Mouse (Mus musculus) cerebellum, adult 9-10 months (tissue): ENCODE measurements around the gene Pabpc4.

Experiments used
- DNase-seq: peaks from one replicate; pipeline ENCODE4 v3.0.0; 2022

Pabpc4 gene

DNA sequence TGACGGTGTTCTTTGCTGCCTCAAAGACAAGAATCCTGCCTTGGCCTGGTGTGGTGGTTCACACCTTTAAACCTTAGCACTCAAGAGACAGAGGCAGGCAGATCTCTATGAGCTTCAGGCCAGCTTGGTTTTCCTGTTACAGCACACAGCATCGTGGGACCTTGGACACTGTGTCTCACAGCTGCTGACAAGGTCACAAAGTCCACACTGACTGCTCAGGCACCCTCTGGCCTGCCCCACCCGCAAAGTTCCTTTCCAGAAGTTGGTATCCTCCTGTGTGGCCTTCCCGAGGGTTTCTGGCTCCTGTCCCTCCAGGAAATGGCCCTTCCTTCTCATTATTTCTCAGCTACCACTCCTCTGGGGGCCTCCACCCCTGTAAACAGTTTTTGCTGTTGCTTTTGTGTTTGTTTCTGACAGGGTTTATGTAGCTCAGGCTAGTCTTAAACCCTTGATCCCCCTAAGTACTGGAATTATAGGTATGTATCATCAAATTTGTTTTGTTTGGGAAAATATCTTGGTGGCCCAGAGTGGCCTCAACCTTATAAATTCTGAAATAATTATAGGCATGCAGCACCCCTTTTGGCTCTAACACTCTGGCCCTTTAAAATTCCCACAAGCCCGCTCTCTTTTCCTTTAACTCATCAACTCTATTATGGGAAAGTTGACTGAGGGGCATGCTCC is at the start of gene Pabpc4:
Pabpc4 (plus strand) TSS at position 631 of the 681 bp plus-strand sequence.
- no peak for DNase-seq

DNA sequence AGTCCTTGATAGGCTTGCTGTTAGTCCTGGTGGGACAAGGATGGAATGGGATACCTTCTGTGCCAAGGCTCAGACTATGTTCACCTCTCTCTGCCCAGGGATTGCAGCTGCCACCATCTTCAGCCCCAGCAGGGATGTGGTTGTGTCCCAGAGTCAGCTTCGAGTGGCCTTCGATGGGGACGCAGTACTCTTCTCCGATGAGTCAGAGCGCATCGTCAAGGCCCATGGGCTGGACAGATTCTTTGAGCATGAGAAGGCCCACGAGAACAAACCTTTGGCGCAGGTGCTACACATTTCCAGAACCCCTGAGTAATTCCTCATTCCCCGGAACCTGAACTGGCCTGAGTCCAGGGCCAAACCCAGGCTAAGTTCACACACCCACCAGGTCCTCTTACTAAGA is 48.2 kb upstream of the Pabpc4 start:
- DNase-seq = no peak

DNA sequence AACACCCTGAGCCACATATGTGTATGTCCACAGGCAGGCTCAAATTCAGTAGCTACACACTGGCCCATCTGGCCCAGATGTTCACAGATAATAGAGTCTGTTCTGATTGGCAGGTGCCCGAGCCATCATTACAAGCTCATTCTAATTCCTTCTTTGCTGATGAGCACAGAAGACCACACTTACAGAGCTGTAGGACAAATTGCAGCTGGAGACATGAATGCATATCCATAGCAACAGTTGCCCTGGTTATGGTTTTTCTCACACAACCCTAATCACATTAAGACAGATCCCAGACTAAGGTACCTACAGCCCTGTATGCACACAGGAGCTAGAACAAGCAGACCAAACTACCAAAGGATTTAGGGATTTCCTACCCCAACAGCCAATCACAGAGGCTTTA is 46.8 kb upstream of the Pabpc4 start:
- no peak for DNase-seq

- peak; percentile 55 for DNase-seq
Measured at GRCm38 (mm10) chr4:123216782-123217181, 45.4 kb upstream of the Pabpc4 start.

- peak; percentile 70 for DNase-seq
Measured at GRCm38 (mm10) chr4:123219720-123220357, 42.3 kb upstream of the Pabpc4 start.

GRCm38 (mm10) chr4:123220637-123221036 is 41.5 kb upstream of the Pabpc4 start:
- no peak for DNase-seq

DNA sequence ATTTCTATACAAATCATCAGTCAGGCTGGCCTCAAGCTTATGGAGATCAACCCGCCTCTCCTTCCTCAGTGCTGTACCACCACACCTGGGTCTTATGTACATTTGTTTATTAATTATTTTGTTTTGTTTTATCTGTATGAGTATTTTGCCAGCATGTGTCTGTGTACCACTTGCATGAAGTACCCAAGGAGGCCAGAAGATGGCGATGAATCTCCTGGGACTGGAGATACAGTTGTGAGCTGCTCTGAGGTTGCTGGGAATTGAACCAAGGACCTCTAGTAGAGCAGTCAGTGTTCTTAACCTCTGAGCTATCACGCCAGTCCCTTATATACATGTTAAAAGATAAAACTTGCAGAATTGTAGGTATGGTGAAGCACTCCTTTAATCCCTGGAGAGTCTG is 38.8 kb upstream of the Pabpc4 start:
- no peak for DNase-seq

DNA sequence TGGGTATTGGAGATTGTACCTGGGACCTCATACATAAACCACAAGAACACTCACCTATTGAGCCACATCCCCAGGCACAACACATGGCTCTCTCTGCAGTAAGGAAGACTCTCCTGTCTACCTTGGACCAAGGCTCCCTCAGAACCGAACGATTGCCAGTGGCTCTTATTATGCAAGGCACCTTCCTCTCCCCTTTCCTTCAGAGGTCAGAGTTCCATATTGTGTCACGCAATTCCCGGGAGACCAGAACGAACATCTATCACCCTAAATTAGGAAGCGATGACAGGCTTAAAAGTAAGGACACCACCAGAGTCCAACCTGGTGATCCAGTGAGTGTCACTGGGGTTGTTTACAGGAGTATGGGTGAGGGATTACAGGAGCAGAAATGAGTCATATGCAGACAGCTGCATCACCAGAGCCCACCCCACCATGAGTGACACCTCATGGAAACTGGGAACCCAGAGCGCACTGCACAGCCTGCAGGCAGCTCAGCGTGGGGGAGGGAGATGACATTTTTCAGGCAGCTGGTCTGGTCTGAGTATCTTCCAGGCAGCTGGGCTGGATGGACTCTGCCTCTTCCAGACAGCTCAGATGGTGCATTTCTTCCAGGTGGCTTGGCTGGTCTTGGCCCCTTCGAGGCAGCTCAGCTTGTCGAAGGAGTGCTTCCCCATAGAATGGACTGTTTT is 36.3 kb upstream of the Pabpc4 start:
- no peak for DNase-seq

GRCm38 (mm10) chr4:123227707-123228106 is 34.4 kb upstream of the Pabpc4 start:
- no peak for DNase-seq

- DNase-seq = no peak
Measured at GRCm38 (mm10) chr4:123228270-123228669, 33.9 kb upstream of the Pabpc4 start.

DNA sequence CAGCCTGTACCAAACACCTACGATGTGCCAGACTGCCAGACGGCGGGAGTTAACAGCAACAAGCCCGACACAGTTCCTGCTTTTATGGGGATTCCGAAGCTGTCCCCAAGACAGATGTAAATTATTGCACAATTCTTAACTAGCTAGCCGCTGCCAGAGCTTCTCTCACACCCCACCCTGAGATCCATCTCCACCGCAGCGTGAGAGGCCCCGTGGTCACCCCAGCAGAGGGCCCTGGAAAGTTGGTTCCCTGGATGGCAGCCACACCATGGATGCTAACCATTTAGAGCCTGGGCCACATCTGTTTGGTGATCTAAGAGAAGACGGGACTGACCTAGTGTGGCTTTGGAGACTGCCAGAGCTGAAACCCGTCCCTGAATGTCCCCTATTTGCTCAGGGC is 33.0 kb upstream of the Pabpc4 start:
- DNase-seq = no peak

DNA sequence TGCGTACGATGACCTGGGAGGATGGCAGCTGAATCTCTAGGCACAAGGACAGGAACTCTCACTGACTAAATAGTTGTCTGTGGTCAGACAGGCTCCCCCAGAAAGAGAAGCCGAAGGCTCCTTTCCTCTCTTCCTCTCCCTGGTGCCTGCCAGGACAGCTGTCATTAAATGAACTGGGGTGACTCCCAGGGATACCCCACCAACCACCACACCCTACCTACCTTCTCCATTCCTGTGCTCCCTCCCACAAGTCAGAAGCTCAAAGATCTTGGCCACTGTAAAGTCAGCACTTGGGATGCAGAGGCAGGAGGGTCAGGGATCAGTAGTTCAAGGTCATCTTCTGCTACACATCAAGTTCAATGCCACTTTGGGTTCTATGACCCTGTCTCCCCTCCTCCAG is 29.3 kb upstream of the Pabpc4 start:
- DNase-seq = no peak

DNA sequence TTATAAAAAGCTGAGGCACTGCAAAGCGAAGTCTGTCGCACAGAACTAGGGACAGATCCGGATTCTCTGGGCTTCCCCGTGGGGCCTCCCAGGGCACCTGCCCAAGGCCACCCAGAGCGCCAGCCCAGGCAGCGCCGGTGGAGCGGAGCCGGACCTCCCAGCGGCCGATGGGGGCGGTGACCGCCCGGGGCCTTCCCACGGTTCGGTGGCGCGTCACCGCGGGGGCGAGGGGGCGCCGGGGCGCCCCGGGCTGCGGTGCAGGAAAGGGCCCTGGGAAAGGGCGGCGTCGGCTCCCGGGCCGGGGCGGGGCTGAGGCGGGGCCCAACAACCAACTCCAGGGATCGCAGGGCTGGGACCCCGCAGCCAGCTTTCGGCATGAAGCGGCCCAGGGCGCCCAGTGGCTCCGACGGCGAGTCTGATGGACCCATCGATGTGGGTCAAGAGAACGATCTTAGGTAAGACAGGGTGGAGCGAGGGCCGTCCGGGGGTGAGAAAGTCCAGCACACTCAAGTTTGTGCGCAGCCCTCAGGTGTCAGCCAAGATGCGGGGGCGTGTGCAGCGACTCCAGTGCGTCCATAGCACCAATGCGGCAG is 28.6 kb upstream of the Pabpc4 start, which contains the start of gene Heyl:
Heyl (plus strand) TSS at position 65 of the 593 bp plus-strand sequence.
- DNase-seq = no peak

DNA sequence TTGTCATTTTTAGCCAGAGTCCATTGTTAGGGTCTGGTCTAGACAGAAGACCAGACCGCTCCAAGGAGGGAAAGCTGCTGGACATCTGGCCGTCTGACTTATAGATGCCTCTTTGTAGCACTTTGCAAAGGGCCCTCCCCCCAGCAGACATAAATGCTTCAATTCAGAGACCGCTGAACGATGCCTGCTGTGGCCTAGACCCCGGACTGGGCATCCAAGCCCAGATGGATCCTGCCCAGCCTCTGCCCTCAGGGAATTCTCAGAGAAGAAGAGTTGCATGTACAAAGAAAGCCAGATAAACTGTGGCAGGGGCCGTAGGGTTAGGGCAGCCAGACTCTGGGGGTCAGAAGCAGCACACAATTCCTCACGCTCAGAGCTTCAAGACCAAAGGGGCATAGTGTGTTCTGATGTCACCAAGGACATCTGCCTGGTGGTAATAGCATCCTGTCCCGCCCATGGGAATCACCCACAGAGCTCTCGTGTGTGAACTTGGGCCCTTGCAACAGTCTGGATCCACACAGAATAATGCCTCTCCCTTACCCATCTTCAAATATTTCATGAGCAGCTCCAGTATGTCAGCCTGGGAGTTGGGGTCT is 26.2 kb upstream of the Pabpc4 start:
- DNase-seq = no peak

- DNase-seq = no peak
Measured at GRCm38 (mm10) chr4:123236431-123237031, 25.6 kb upstream of the Pabpc4 start.

- no peak for DNase-seq
Measured at GRCm38 (mm10) chr4:123237386-123238266, 24.5 kb upstream of the Pabpc4 start.

DNA sequence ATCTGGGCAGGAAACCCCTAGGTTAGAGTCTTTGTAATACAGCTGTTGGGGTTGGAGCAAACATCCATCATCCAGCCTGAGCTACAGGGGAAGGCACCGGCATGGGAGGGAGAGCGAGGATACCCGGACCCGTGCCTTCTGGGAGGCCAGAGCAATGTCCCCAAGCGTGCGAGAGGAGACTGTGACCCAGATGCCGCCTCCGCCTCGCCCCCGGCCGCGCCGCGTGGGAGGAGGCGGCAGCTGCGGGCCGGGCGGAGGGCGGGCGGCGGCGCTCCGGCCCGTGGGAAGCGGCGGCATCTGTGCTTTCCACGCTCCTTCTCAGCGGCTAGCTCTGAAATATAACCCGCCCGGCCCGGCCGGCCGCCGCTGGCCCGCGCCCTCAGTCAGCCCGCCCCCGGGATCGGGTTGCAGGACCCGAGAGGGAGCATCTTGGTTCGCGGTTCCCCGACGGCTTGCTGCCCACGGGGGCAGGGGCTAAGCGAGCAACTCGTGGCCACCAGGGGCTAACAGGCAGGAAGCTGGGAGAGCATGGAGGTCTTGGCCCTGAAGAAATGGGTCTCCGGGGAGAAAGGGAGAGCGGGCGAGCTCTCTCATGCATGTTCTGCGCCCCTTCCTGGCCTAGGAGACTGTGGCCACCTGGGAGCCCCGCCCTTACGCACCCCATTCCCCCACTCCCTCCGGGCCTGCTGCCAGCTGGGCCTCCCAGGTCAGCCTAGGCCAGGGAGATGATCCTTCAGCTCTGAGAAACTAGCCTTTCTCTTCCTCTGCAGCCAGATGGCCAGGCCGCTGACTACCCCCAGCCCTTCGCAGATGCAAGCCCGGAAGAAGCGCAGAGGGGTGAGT is 22.6 kb upstream of the Pabpc4 start:
- DNase-seq = no peak

DNA sequence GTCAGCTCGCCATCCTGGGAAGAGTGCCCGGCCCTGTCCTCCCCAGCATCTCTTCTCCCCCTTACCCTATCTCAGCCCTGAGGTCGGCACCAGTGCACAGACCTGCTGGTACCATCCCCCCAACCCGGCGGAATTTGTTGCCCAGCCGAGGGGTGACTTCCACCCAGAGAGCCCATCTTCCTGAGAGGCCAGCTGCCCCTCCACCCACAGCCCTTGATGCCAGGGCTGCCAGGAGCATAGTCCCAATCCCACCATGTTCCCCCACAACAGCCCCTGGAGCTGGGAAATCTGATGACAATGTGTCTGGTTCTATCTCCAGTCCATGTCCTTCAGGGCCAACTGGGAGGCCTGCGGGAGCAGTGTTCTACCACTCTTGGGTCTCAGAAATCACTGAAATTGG is 15.9 kb upstream of the Pabpc4 start:
- no peak for DNase-seq

- DNase-seq = no peak
Measured at GRCm38 (mm10) chr4:123246651-123247050, 15.5 kb upstream of the Pabpc4 start.

- DNase-seq = no peak
Measured at GRCm38 (mm10) chr4:123247147-123247880, 14.8 kb upstream of the Pabpc4 start.
